Mouse (Mus musculus): ENCODE measurements around the gene Cacna1e.
A peak's percentile ranks its signal among the peaks of the same experiment; 100 is the strongest.

Gene Cacna1e

DNA sequence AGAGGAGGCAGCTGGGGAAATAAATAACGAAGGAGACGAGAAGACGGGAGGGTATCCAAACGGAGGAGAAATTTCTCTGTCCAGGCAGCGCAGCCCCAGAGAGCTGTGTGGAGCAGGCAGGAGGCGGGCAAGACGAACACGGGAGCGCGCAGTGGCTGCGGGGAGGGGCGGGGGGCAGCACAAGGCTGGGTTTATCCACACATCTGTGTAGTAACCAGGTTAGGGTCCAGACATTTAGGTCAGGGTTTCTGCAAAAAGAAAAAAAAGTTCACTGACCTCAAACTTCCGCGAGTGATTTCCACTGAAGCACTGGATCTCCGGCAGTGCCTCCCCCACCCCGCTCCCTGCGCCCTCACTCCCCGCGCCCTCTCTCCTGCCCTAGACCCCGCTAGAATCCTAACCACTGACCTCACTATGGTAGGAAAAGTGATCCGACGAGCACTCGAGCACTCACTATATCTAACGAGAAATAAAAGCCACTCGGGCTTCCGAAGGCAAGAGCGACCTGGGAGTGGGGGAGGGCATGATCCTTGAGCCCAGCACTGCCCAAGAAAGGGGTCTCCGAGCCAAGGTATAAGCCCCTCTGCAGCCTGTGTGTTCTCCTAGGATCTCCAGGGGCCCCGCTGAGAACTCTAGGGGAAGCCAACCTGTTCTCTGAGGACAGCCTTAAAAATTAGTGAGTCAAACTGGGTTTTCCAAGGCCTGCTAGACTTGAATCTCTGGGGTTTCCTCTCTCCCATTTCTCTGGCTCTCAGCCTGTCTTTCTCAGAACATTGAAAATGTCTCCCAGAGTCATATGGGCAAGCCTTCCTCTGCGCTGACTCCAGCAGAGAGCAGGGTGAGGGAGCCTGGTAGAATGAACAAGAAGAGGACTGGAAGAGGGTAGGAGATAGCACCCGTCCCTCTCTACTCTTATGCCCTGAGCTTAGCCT, at the start of gene Cacna1e:
Gene Cacna1e (minus strand): TSS at position 227 of the 932 bp plus-strand sequence.
- peak; percentile 11 for DNase-seq (ENCODE audit: low spot score)

DNA sequence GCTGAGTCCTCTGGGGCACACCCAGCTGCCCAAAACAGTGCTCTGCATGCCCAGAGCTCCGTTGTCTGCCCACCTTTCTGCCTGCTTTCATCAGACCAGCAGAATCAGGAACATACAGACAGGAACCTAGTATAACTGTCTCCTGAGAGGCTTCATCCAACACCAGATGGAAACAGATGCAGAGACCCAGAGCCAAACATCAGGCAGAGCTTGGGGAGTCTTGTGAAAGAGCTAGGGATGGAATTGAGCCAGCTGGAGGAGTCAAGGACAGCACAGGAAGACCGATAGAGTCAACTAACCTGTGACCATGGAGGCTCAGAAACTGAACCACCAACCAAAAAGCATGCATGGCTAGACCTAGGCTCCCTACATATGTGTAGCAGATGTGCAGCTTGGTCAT, 34.1 kb upstream of the Cacna1e start:
- peak; percentile 5 for DNase-seq (ENCODE audit: low spot score)

DNA sequence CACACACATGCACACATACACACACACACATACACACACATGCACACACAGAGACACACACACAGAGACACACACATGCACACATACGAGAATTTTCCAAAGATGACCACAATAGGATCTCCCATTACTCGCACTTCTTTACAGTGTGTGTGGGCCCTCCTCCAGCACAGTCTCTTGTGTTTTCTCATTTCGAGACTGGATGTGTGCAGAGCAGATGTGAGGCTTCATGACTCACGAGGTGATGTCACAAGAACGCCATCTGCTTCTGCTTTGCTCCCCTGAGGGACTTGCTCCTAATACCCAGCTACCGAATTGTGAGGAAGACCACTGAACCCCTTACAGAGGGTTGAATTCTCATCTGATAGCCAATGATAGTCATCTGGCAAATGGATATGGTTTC, 33.1 kb upstream of the Cacna1e start:
- no peak for DNase-seq (ENCODE audit: low spot score)

DNA sequence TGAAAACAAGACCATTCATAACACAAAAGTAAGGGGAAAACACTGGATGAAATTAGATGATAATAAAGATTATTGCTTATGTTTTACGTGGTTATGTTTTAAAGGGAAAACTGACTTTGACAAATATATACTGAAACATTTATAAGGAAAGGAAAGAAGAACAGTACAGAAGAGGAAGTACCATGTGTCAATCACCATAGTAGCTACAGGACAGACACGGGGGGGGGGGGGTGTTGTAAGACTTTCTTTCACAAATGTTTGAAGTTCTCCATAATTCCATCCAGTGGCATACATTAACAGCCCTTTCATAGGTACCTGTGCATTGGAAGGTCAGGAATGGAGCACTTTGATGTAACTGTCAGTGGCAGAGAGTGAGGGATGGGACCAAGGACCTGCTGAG, 25.3 kb upstream of the Cacna1e start:
- no peak for DNase-seq (ENCODE audit: low spot score)

DNA sequence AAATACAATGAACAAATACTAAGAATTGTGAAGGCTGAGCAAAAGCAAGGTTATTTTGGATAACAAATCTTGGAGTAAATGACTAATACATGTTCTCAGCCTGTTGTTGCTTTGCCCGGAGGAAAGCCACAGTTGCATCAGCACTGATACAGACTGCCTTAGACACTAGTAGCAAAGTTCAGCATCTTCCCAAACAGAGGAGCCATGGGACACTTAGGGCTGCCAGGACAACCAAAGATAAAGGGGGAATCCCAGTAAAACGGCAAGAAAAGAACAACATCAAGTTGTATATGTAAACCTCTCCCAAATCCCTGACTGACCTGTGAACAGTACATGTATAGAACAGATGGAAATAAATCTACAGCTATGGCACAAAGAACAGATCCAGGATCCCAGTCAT, 13.1 kb upstream of the Cacna1e start:
- no peak for DNase-seq (ENCODE audit: low spot score)

DNA sequence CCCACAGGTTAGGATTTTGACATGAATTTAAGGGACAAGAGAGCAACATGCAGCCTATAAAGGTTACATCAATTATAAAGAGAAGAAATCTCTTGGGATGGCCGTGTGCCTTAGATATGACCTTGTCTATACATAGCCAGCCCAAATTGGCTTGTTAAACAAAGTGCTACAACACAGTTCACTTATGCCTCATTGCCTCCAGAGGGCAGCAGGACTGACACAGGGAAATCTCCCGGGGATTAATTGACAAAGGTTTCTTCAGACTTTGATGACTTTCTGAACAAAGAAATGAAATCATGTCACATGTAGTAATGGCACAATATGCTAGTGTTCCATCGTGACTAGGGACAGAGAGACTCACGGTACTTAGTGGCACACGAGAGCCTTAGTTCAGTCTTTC, 5.9 kb upstream of the Cacna1e start:
- no peak for DNase-seq (ENCODE audit: low spot score)

DNA sequence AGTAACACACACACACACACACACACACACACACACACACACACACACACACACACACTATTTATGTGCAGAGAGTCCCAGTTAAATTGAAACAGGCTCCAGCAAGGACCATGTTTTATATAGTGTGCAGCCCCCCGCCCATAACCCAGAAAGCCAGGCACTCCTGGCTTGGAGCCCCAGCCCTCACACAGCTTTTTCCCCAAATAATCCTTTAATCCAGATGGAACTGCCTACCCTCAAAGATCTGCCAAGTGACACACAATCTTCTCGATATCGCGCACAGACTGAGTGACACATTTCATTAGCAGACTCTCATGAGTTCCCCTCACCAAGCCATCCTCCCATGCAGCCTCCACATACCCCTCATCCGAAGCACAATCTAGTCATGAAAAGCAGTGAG, 4.2 kb upstream of the Cacna1e start:
- DNase-seq (ENCODE audit: low spot score): no peak

DNA sequence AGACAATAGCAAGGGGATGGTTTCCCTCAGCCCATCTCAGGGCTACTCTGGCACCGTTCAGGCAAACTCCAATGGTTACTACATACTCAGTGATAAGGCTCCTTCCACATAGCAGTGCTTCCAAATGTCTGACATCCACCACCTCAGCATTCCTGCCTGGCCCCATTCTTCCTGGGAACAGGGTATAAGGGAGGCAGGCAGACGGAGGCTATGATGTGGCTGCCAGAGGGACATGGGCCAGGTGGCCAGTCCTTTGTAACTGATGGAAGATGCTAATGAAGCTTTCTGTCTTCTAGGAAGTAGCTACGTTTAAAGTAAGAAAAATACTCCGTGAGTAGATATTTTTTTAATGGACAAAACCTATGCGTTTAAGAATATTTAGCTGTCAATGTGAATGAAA, 3.7 kb upstream of the Cacna1e start:
- DNase-seq (ENCODE audit: low spot score): no peak

DNA sequence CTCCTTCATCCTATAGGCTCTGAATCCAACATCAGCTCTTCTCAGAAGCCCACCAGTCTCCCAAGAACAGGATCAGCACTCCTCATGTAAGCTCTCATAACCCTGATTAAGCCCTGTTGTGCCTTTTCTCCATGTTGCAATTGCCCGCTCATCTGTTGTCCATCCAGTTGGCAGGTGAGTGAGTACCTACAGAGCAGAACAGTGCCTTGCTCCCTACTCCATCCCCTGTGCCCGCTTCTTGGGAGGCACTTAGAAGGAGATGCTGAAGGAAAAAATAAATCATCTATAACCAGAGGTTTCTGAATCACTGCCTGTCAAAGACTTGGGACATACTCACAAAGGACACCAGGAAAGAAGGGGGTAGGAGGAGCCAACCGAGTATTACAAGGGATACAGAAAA, 3.2 kb upstream of the Cacna1e start:
- DNase-seq (ENCODE audit: low spot score): no peak

DNA sequence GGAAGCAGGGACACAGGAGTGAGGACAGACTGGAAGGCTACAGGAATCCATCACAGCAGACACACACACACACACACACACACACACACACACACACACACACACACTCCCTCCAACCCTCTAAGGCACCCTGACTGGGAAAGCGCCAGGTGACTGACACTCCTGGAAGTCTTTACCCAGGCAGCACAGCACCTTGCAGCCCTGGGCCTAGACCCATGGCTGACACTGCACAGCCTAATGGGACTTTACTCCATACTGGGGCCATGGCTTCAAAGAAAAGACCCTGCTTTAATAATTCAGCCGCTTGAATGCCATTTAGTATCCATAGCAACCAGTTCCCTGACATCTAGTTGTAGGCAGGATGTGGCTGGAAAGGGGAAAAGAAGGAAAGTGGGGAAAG, 2.3 kb upstream of the Cacna1e start:
- DNase-seq (ENCODE audit: low spot score): no peak

DNA sequence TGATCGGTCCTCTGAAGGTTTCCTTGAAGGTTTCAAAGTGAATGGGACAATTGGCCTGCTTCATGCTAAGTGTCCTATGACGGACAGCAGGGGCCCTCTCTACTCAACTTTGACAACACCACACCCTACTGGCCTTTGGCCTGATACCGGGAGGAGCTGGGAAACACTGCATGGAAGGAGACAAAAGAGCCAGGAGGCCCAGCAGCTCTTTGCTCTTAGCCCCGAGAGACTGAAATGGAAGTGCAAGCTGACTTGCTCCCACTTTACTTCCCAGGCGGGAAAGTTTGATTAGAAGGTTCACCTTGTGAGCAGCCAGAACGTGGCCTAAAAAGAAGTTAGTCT, 877 bp upstream of the Cacna1e start:
- no peak for DNase-seq (ENCODE audit: low spot score)

DNA sequence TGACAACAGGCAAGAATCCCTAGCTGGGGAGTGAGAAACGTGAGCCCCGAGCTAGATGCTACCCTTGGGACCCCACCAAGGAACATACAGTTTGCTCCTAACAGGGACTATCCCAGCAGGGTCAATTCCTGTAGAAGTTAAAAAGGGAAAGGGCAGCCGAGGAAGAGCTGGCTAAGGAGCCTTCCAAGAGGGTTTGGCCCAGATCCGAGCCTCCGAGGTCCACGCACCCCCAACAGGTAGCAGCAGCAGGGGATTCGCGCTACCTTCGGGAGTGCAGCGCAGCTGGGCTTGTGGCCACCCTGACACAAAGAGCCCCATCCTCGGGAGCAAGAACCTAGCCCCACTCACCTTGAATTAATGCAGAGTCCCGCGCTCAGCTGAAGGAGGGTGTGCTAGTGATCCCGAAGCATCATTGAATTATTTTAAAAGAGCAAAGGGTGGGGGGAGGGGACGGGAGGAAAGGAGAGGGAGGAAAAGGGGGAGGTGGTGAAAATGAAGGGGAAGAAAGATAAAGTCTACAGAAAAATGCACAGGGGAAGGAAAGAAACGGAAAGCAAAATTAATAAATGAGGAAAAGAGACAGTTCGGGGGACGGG, 607 bp downstream of the Cacna1e start:
- DNase-seq (ENCODE audit: low spot score): no peak

DNA sequence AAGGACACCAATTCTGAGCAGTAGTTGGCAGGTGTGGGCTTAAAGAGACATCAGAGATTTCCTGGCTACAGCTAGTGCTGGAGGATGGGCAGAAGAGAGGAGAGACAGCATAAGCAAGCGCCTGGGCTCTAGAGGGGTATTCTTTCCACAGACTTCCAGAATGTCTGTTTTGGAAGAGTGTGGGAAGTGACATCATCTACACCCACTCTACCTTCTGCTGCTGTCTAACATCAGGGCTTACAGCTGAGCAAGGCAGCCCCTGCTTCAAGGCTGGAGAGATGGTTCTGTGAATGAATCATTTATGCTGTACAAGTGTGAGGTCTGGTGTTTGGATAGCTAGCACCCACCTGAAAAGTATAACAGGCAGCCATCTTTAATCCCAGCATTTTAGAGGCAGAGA, 18.3 kb downstream of the Cacna1e start:
- DNase-seq (ENCODE audit: low spot score): no peak

DNA sequence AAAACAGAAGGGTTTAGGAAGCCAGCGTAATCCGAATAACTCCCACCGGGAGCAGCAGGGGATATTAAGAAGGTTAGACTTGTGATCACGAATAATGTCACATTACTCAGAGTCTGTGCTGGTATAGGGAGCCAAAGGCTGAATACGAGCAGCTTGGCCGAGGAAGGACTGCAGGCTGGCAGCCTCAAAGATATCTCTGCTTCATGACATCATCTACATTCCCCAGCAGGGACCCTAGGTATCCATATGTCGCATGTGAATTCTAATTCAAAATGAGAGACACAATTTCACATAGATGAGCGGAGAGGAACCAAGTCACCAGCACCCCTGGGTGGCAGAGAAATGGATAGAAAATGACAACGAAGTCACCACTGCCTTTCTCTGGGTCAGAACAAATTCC, 22.9 kb downstream of the Cacna1e start:
- no peak for DNase-seq (ENCODE audit: low spot score)

DNA sequence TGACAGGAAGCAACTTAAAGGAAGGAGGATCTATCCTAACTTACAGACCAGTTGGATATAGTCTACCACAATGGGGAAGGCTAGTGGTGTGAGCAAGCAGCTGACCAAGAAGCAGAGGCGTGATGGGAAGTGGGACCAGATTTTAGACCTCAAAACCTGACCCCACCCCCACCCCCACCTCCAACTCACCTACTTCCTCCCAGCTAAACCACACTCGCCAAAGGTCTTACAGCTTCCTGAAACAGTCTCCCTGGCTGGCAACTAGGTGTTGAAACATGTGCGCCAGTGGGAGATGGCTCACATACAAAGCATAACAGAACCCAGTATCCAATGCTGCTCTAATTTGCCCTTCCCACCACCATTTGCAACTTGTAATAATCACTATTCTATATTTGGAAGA, 29.7 kb downstream of the Cacna1e start:
- DNase-seq (ENCODE audit: low spot score): no peak

DNA sequence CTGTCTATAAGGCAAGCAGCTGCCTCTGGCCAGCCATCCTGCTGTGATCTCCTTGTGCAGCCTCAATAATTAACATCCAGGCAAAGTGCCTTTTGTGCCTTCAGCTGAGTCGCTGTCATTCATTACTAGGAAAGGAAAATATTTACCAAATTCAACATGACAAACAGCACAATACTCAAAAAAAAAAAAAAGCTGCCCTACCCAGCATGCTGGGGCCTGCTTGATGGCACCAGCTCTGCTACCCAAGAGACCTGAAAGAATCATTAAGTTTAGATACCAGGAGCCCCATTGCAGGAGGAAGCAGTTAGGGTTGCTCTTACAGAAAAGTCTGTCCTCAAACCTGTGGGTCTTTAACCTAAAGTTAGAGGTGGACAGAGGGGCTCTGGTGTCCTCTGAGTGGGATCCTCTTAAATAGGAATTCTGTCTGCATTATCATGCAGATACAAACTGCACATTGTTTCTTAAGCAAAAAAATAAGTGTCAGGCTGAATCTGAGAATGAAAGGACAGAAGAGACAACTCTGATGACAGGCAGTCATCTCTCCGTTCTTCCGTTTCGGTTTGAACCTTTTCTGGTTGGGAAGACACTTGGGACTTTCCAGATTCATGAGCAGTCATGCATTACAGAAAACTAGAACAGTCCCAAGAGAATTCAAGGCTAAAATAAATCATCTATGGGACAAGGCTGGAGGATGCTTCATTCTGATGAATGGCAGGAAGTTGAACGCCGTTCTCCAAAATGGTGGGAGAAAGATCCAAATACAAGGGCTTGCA, 33.6 kb downstream of the Cacna1e start:
- no peak for DNase-seq (ENCODE audit: low spot score)

DNA sequence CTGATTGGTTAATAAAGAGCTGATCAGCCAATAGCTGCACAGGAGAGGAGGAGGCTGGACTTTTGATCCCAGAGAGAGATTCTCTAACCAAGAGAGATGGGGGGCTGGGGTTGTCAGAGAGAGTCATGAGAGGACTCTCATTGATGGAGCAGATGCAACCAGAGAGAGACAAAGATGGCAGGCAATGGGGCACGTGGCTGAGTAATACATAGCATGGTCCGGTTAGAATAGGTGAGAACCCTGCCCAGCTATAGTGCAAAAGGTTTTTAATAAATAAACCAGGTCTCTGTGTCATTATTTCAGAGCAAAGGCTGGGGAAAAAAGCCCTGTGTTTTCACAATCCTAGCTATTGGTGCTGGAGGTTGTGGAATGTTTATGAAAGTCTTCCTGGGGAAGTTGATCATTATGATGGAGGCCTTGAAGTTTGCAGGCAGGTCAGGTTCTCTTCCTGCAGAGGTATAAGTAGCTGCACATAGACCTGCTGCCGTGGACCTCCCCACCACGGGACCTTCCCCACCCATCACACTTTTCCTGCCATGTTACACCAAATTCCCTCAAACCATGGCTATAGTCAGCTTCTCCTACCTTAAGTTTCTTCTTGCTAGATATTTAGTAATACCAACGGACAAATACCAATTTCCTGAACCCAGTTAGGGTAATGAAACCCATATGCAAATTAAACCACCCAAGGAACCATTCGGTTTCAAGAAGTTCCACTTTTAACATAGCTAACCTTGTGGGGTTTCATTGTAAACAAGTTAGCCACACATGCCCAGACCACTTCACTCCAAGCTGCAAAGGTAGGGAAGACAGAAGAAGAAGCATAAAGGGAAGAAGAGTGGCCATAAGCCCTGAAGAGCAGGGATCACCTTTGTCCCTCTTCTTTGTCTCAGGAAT, 35.4 kb downstream of the Cacna1e start:
- no peak for DNase-seq (ENCODE audit: low spot score)

DNA sequence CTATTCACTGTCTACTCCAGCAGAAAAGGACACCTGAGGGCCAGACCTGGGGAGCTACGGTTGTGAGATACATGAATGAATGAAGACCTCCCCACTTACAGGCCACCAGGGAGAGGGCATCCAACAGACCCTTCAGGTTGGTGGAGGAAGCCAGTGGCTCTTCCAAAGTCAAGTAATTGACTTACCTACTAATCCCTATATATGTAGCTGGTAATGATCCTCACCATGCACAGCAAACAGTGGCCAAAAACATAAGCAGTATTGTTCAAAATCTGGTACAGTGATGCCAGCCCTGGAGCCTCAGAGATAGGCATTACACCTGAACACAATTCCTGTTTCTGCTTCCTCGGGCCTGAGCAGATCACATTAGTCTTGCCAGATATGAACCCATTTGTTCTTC, 37.4 kb downstream of the Cacna1e start:
- no peak for DNase-seq (ENCODE audit: low spot score)

DNA sequence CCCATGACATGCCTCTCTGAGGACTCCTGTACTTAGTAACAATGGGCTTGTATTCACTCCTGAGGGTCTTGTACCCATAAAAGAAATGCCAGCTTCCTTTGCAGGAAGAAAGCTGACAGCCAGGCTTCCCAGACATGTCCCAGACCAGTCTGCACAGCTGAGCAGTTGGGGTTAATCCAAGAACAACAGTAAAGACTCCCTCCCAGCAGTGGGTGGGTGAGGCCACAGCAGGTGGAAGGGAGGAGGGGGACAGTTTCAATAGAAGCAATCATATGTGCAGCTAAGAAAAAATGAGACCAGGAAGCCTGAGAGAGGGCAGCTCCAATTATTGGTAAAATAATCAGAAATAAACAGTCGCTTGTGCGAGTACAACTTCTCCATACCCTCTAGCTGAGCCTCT, 40.9 kb downstream of the Cacna1e start:
- no peak for DNase-seq (ENCODE audit: low spot score)

DNA sequence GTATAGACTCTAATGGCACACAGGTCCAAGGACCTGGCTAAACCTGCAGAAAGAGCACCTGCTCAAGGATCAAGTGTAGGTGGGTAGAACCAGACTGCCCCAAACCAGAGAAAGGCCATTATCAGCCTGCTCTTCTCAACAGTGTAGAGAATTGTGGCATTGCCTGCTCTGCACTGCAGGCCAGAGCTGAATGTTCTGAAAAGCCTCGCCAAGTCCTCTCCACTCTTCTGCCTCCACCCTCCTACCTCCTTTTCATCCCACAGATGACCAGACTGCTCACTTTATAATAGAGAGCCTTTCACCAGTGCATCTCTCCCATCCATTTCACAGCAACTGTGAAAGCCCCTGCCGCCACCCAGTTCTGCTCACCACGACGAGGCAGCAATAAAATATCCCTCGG, 42.0 kb downstream of the Cacna1e start:
- DNase-seq (ENCODE audit: low spot score): no peak

DNA sequence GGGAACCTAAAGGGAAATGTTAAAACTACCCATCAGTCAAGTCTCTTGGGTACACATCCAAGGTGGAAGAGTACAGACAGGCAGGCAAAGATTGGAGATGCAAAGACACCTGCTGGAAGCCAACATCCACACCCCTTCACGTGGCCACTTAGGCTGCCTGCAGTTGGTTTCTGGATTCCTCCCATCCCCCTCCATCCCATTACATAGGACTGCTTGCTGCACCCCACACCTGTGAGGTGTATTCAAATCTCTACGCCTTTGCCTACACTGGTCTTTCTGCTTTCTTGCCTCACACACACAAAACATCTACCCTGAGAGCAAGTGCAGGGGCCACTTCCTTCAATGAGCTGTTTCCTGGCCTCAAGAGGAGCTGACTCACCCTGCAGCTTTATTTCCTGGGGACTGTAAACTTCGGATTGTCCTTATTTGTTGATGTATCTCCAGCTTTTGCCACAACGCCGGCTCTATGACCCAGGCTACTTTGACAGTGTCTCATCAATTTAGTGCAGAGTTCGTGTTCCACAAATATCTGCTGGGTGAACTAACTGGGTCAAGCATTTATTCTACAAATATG, 43.2 kb downstream of the Cacna1e start:
- no peak for DNase-seq (ENCODE audit: low spot score)

DNA sequence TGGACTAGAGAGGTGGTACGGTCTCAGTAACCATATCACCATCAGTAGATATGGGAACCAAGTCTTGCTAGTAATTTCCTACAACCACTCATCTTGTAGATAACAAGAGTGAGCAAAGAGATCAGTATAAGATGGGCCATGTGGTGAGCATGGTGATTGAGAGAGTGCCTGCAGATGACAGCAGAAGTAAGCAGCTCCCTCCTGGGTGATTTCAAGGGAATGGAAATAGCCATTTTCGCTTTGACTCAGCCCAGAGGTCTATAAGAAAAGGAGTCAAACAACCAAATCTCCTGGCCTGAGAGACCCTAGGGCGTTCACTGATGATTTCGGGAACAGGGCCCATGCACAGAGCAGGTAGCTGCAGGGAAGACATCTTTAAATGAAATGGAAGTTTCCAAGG, 45.0 kb downstream of the Cacna1e start:
- no peak for DNase-seq (ENCODE audit: low spot score)

All from ovary, postnatal 14 days (tissue).